Mouse (Mus musculus) stomach, embryonic 14.5 days (tissue): ENCODE data around the gene Nkapd1. TPM values are rescaled to one million over a fixed set of nuclear protein-coding genes. Genes with fewer than 3 reads are reported as not detected.

Experiments
- ATAC-seq: fragments of 200-750 bp; cut with Nextera tagmentation; 2 replicates; pipeline ENCODE4 v1.8.0; 2017; ENCODE audit warnings: low read depth, moderate TSS enrichment; ENCODE audit not compliant: insufficient number of reproducible peaks, insufficient read depth, low FRiP score
- H3K27ac ChIP-seq: fragments of 300-500 bp; sonication (generic); 2 replicates; pipeline ENCODE4 v1.5.1; 2014; ENCODE audit warnings: mild to moderate bottlenecking, low read length, moderate library complexity, mixed read lengths
- H3K27me3 ChIP-seq: fragments of 300-500 bp; sonication (generic); 2 replicates; pipeline ENCODE4 v1.6.1; 2014; ENCODE audit warnings: low read length, control low read depth, mixed read lengths; ENCODE audit not compliant: control insufficient read depth, insufficient read depth
- H3K36me3 ChIP-seq: fragments of 300-500 bp; sonication (generic); 2 replicates; pipeline ENCODE4 v1.6.1; 2014; ENCODE audit warnings: mild to moderate bottlenecking, control low read depth, low read length, moderate library complexity, mixed read lengths; ENCODE audit not compliant: control insufficient read depth, insufficient read depth
- H3K4me1 ChIP-seq: fragments of 300-500 bp; sonication (generic); 2 replicates; pipeline ENCODE4 v1.6.1; 2014; ENCODE audit warnings: low read length, control low read depth, mixed read lengths; ENCODE audit not compliant: control insufficient read depth, insufficient read depth
- H3K4me2 ChIP-seq: fragments of 300-500 bp; sonication (generic); replicated peaks from 2 replicates; pipeline ENCODE4 v1.6.1; 2014; ENCODE audit warnings: low read depth, low read length, control low read depth
- H3K4me3 ChIP-seq: fragments of 300-500 bp; sonication (generic); 2 replicates; pipeline ENCODE4 v1.5.1; 2014; ENCODE audit warnings: low read depth, low read length, control low read depth
- H3K9ac ChIP-seq: fragments of 300-500 bp; sonication (generic); replicated peaks from 2 replicates; pipeline ENCODE4 v1.6.1; 2014; ENCODE audit warnings: low read depth, mild to moderate bottlenecking, control low read depth, low read length, moderate library complexity, mixed read lengths
- H3K9me3 ChIP-seq: fragments of 300-500 bp; sonication (generic); 2 replicates; pipeline ENCODE4 v1.6.1; 2016; ENCODE audit warnings: low read depth, low read length, control low read depth; ENCODE audit not compliant: control insufficient read depth
- WGBS: fragments of 180-500 bp; shearing (Covaris S2); extraction: QIAGEN DNeasy Blood & Tissue Kit; methylation state at CpG from one replicate; pipeline ENCODE4 v1.1.7; 2014; 5-methylcytosine and 5-hydroxymethylcytosine counted together
- polyA plus RNA-seq: library from polyadenylated mRNA; unstranded; fragments of >200 nt; fragmentation: Nextera tagmentation; extraction: Ambion mirVana; gene quantifications from 2 replicates; pipeline ENCODE4 v1.2.1, GENCODE M21; 2014

The Nkapd1 gene
- polyA plus RNA-seq, 1 experiment from 2014 or later = 26.2 TPM

GRCm38 (mm10) chr9:50565940-50566339, 51.3 kb downstream of the Nkapd1 start:
- H3K27ac ChIP-seq = no peak overlapping the region
- no peak overlapping the region for H3K4me3 ChIP-seq
- H3K36me3 ChIP-seq = no peaks in the 10 kb centered on the region
- no peaks in the 10 kb centered on the region for H3K27me3 ChIP-seq
- H3K9ac ChIP-seq = no peak overlapping the region
- 53% methylated on average over 4 of the region's 4 CpGs for WGBS
- no peak for ATAC-seq
- H3K4me1 ChIP-seq = no peaks in the 10 kb centered on the region
- no peaks in the 10 kb centered on the region for H3K9me3 ChIP-seq
- no peak overlapping the region for H3K4me2 ChIP-seq

- Histone ChIP-seq H3K9ac (no peak overlapping the region), H3K9me3 (no peaks in the 10 kb centered on the region), H3K27me3 (no peaks in the 10 kb centered on the region), H3K4me3 (no peak overlapping the region), H3K36me3 (no peaks in the 10 kb centered on the region), H3K27ac (no peak overlapping the region), H3K4me1 (no peaks in the 10 kb centered on the region), H3K4me2 (no peak overlapping the region)
- no peak for ATAC-seq
- WGBS = 74% methylated on average over 7 of the region's 7 CpGs
Measured at GRCm38 (mm10) chr9:50565173-50565572, 52.1 kb downstream of the Nkapd1 start.

- Histone ChIP-seq H3K27ac (no peak overlapping the region), H3K36me3 (no peaks in the 10 kb centered on the region), H3K9ac (no peak overlapping the region), H3K9me3 (no peaks in the 10 kb centered on the region), H3K27me3 (no peaks in the 10 kb centered on the region), H3K4me1 (no peaks in the 10 kb centered on the region), H3K4me3 (no peak overlapping the region), H3K4me2 (no peak overlapping the region)
- no peak for ATAC-seq
- 83% methylated on average over 2 of the region's 2 CpGs for WGBS
Measured at GRCm38 (mm10) chr9:50561918-50562360, 55.3 kb downstream of the Nkapd1 start.

DNA sequence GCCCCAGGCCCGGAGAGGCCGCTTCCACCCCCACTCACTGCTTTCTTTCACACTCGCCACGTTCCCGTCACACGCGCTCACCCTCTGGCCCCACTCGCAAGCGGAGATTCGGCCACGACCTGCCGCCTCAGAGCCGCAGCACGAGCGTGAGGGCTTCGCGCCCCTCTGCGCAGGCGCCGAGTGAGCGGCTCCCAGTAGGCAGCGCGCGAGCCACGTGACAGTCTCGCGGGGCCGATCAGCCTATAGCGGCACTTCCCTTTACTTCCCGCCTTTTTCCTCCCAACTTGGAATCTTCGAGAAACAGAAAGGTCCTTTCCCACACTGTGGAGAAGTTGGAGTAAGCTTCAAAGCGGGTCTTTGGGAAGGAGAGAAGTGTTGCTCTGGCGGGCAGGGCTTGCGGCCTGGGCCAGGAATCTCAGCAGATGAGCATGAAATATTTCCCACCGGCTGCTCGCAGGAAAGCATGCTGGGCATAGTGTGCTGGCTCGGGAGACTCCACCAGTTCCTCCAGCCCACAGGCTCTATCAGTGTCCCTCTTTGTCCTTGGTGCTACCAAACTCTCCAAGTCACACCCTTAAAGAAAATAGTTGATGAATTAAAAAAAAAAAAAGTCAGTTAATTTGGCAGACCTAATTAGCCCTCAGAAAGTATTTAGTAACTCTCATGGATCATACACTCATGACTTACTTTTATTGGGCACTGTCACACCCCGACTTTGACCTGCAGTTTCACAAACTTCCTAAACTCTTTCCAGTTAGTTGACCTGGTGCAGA, 55.9 kb downstream of the Nkapd1 start, which contains the start of gene Tex12:
Gene Tex12, minus strand, starts transcription at position 181 of the 773 bp plus-strand sequence.
- H3K9me3 ChIP-seq = no peaks in the 10 kb centered on the region
- 80% methylated on average over 38 of the region's 38 CpGs for WGBS
- no peak for ATAC-seq
- no peak within 1 kb of the TSS for H3K9ac ChIP-seq
- no peak within 1 kb of the TSS for H3K27ac ChIP-seq
- no peak within 1 kb of the TSS for H3K4me3 ChIP-seq
- no peaks in the 10 kb centered on the region for H3K4me1 ChIP-seq
- no peaks in the 10 kb centered on the region for H3K36me3 ChIP-seq
- no peaks in the 10 kb centered on the region for H3K27me3 ChIP-seq
- H3K4me2 ChIP-seq = no peak within 1 kb of the TSS

Other genes starting within 250 kb of the Nkapd1 start
- gene Plet1, start 122.9 kb downstream of the Nkapd1 start, polyA plus RNA-seq = 2.4 and 4.8 TPM in 2 replicates
- gene Pts, start 88.7 kb downstream of the Nkapd1 start, polyA plus RNA-seq = 96.7 and 99.4 TPM in 2 replicates
- 7.9 and 9.1 TPM in 2 replicates for gene Il18, start 62.6 kb downstream of the Nkapd1 start, polyA plus RNA-seq
- gene Bco2, start 62.3 kb downstream of the Nkapd1 start, polyA plus RNA-seq = 0.26 and 0.42 TPM in 2 replicates
- gene Tex12, start 56.1 kb downstream of the Nkapd1 start, polyA plus RNA-seq = not detected in 2 replicates
- gene Sdhd, start 13.7 kb downstream of the Nkapd1 start, polyA plus RNA-seq = 295 and 307 TPM in 2 replicates
- gene Timm8b, start 13.6 kb downstream of the Nkapd1 start, polyA plus RNA-seq = 272 and 288 TPM in 2 replicates
- 4.7 and 5.4 TPM in 2 replicates for gene Pih1d2, start 143 bp downstream of the Nkapd1 start, polyA plus RNA-seq
- 47.9 and 51.5 TPM in 2 replicates for gene Dlat, start 42.3 kb upstream of the Nkapd1 start, polyA plus RNA-seq
- gene Dixdc1, start 122.1 kb upstream of the Nkapd1 start, polyA plus RNA-seq = 11.4 and 12.7 TPM in 2 replicates
- 12.3 and 13.0 TPM in 2 replicates for gene 2310030G06Rik, start 129.1 kb upstream of the Nkapd1 start, polyA plus RNA-seq
- gene Cryab, start 133.9 kb upstream of the Nkapd1 start, polyA plus RNA-seq = 43.7 and 47.9 TPM in 2 replicates
- 1.5 and 3.2 TPM in 2 replicates for gene Hspb2, start 134.9 kb upstream of the Nkapd1 start, polyA plus RNA-seq
- gene Fdxacb1, start 150.8 kb upstream of the Nkapd1 start, polyA plus RNA-seq = 13.7 and 14.0 TPM in 2 replicates
- 38.9 and 46.1 TPM in 2 replicates for gene Alg9, start 157.6 kb upstream of the Nkapd1 start, polyA plus RNA-seq
- gene 1110032A03Rik, start 158.1 kb upstream of the Nkapd1 start, polyA plus RNA-seq = 34.4 and 37.8 TPM in 2 replicates
- gene Ppp2r1b, start 227.8 kb upstream of the Nkapd1 start, polyA plus RNA-seq = 73.1 and 77.7 TPM in 2 replicates